Mouse (Mus musculus): ENCODE data around the gene Unc119b. TPM values are rescaled to one million over a fixed set of nuclear protein-coding genes. Genes with fewer than 3 reads are reported as not detected.
A peak's percentile ranks its signal among the peaks of the same experiment; 100 is the strongest.
"Not testable (repeated sequence)": the region's sequence is repeated elsewhere in the genome, so short reads cannot be mapped to it uniquely, and the experiment has no call there.

Unc119b gene
- total RNA-seq, 2 experiments from 2014 or later: 28.1 to 30.2 TPM

GRCm38 (mm10) chr5:115158040-115158983 is 23.5 kb upstream of the Unc119b start, which contains the start of gene Mlec:
Gene Mlec (minus strand): TSS chr5:115158179.
- DNase-seq (ENCODE audit: low spot score in 2 of 2): peak; percentile 99 to 100

GRCm38 (mm10) chr5:115156933-115157589 is 22.3 kb upstream of the Unc119b start:
- DNase-seq (ENCODE audit: low spot score in 2 of 2): no peak

- DNase-seq (ENCODE audit: low spot score in 2 of 2): no peak
Measured at GRCm38 (mm10) chr5:115156401-115156800, 21.6 kb upstream of the Unc119b start.

- no peak for DNase-seq (ENCODE audit: low spot score in 2 of 2)
Measured at GRCm38 (mm10) chr5:115155831-115156230, 21.1 kb upstream of the Unc119b start.

- DNase-seq (ENCODE audit: low spot score in 2 of 2): no peak
Measured at GRCm38 (mm10) chr5:115155156-115155631, 20.4 kb upstream of the Unc119b start.

GRCm38 (mm10) chr5:115152132-115152956 is 17.6 kb upstream of the Unc119b start:
- DNase-seq (ENCODE audit: low spot score in 2 of 2): no peak

GRCm38 (mm10) chr5:115151457-115151856 is 16.7 kb upstream of the Unc119b start:
- DNase-seq (ENCODE audit: low spot score in 2 of 2): no peak

GRCm38 (mm10) chr5:115150991-115151390 is 16.2 kb upstream of the Unc119b start:
- no peak for DNase-seq (ENCODE audit: low spot score in 2 of 2)

- no peak for DNase-seq (ENCODE audit: low spot score in 2 of 2)
Measured at GRCm38 (mm10) chr5:115149675-115150459, 15.1 kb upstream of the Unc119b start.

- DNase-seq (ENCODE audit: low spot score in 2 of 2): not testable (repeated sequence)
Measured at GRCm38 (mm10) chr5:115148872-115149271, 14.1 kb upstream of the Unc119b start.

GRCm38 (mm10) chr5:115148378-115148777 is 13.6 kb upstream of the Unc119b start:
- DNase-seq (ENCODE audit: low spot score in 2 of 2): no peak

GRCm38 (mm10) chr5:115147388-115147787 is 12.6 kb upstream of the Unc119b start:
- DNase-seq (ENCODE audit: low spot score in 2 of 2): no peak

- DNase-seq (ENCODE audit: low spot score in 2 of 2): no peak
Measured at GRCm38 (mm10) chr5:115146747-115147130, 12.0 kb upstream of the Unc119b start.

GRCm38 (mm10) chr5:115145976-115146746 is 11.4 kb upstream of the Unc119b start:
- DNase-seq (ENCODE audit: low spot score in 2 of 2): no peak

- peak in 1 of 2 experiments; percentile 50 for DNase-seq (ENCODE audit: low spot score in 2 of 2)
Measured at GRCm38 (mm10) chr5:115145253-115145968, 10.6 kb upstream of the Unc119b start.

- no peak for DNase-seq (ENCODE audit: low spot score in 2 of 2)
Measured at GRCm38 (mm10) chr5:115144471-115144870, 9.7 kb upstream of the Unc119b start.

- peak in 1 of 2 experiments; percentile 62 for DNase-seq (ENCODE audit: low spot score in 2 of 2)
Measured at GRCm38 (mm10) chr5:115143552-115143951, 8.8 kb upstream of the Unc119b start.

- no peak for DNase-seq (ENCODE audit: low spot score in 2 of 2)
Measured at GRCm38 (mm10) chr5:115142166-115142697, 7.5 kb upstream of the Unc119b start.

GRCm38 (mm10) chr5:115140726-115141125 is 6.0 kb upstream of the Unc119b start:
- DNase-seq (ENCODE audit: low spot score in 2 of 2): no peak

Measured in layer of hippocampus, adult 18-20 months (tissue).